Mouse (Mus musculus) bone marrow, adult 2 months (tissue): ENCODE measurements at regions not wholly inside any gene's neighbourhood (a gene's known extent, or its start where the extent isn't known, plus 50 kb on each side); places are given as distances from the start of the nearest gene placed in this dataset.
"Not testable (repeated sequence)": the region's sequence is repeated elsewhere in the genome, so short reads cannot be mapped to it uniquely, and the experiment has no call there.

Experiments used
- H3K27ac ChIP-seq: fragments of 200-500 bp; 2 replicates; pipeline ENCODE4 v1.5.1; 2012; ENCODE audit warnings: low read depth, mild to moderate bottlenecking, control low read depth, inconsistent platforms, low read length; ENCODE audit not compliant: control insufficient read depth, poor library complexity, insufficient read depth
- H3K4me1 ChIP-seq: fragments of 200-500 bp; 2 replicates; pipeline ENCODE4 v1.6.1; 2011; ENCODE audit warnings: low read length; ENCODE audit not compliant: control insufficient read depth, insufficient read depth
- H3K4me3 ChIP-seq: fragments of 200-500 bp; replicated peaks from 2 replicates; pipeline ENCODE3; 2011; ENCODE audit warnings: mild to moderate bottlenecking, low read depth, low read length, control low read depth; ENCODE audit not compliant: control insufficient read depth
- CTCF ChIP-seq: fragments of 200-500 bp; IDR thresholded peaks from 2 replicates; pipeline ENCODE4 v1.5.1; 2011; ENCODE audit warnings: low read length, control low read depth; ENCODE audit not compliant: control insufficient read depth, insufficient read depth
- POLR2A ChIP-seq: fragments of 200-500 bp; IDR thresholded peaks from 2 replicates; pipeline ENCODE4 v1.6.1; 2011; ENCODE audit warnings: low read depth, mild to moderate bottlenecking, control low read depth, low read length, borderline replicate concordance; ENCODE audit not compliant: control insufficient read depth
- WGBS: fragments of 180-500 bp; shearing (Covaris S2); methylation state at CpG from one replicate; pipeline ENCODE4 v1.1.7; 2018; 5-methylcytosine and 5-hydroxymethylcytosine counted together

DNA sequence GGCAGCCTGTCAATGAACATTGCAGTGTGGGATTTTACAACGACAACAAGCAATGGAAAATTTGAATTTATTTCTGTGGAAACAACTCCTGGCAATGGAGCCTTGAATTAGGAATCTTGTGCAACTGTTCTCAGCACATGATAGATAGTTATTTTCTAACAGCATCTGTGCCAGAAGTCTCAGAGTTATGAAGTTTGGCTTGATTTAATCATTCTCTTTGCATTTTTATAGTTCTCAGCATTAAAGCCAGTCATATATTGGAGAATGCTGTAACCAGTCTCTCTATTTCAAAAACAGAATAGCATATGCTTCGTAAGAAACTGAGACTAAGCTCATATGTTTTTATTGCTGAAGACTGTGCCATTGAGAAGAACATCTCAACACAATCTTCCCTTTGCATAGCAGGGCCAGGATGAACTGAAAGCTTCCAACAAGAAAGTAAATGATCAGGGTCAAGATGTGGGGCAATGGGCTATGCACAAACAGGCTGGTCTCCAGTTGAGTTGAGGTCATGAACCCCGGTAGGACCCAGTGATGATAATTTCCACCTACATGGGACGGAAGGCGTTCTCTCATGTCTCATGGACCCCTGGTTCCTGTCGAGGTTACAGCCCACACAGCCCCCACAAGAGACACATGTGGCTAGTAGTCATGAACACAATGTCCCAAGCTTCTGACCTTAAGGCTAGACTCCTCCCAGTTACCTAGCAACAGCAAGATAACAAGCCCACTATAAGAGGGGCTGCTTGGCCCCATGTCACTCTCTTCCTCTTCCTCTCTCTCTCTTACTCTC lies 89.0 kb upstream of the Sec61g start:
- no peak for TF ChIP-seq POLR2A
- TF ChIP-seq CTCF = no peak
- Histone ChIP-seq H3K4me1 (no peaks in the 10 kb centered on the region), H3K4me3 (no peak overlapping the region), H3K27ac (no peak overlapping the region)
- 83% methylated on average over 6 of the region's 6 CpGs for WGBS

DNA sequence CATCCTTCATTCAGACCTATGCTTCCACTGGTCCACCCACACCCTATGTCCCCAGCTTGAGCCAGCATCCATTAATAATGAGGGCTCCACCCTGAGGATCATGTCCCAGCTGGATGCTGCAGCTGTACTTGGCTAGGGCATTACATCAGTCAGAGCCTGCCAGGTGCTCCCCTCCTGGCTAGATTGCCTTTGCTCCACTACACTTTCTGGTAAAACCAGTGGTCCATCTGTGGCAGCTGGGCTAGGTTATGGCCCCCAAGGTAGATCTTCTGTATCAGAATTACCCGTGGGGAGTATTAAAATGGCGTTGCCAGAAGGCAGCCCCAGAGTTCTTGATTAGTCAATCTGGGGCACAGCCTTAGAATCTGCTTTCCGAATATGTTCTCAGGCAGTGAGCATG lies 94.7 kb upstream of the Sec61g start:
- no peak overlapping the region for H3K27ac ChIP-seq
- no peak overlapping the region for H3K4me3 ChIP-seq
- no peaks in the 10 kb centered on the region for H3K4me1 ChIP-seq
- TF ChIP-seq POLR2A (no peak), CTCF (no peak)
- WGBS = 78% methylated on average over 3 of the region's 3 CpGs

DNA sequence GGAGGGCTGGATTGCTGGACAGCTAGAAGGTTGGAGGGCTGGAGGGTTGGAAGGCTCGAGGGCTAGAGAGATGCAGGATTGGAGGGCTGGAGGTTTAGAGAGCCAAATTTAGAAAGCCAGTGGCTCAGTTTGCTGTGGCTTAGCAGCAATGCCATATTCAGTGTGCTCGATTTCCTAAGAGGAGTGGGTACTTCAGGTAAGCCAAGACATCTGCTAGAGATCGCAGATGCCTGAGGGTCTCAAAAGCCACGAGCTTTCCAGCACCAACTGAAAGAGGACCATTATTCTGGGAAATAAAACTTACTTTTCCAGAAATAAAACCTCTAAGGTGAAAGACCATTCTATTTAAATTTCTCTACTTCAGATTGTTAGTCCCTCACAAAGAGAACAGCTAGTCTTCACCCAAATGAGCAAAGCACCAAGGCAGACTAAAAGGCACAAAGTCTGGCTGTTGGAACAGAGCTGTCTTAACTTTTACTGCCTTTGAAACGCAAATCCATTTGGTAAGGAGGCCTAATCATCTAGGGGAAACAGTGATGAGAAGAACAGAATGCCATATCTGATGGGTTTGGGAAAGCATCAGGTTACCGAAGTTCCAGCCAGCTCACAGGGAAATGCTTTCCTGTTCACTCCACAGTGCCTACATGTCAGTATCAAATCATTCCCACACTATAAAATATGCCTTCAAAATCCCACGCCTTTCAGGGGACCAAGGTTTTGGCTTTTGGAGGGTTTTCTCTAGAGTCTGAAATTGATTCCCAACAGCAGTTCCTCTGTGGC lies 98.3 kb upstream of the Sec61g start:
- Histone ChIP-seq H3K4me1 (no peaks in the 10 kb centered on the region), H3K4me3 (no peak overlapping the region), H3K27ac (no peak overlapping the region)
- TF ChIP-seq CTCF (no peak), POLR2A (no peak)
- 69% methylated on average over 7 of the region's 7 CpGs for WGBS

DNA sequence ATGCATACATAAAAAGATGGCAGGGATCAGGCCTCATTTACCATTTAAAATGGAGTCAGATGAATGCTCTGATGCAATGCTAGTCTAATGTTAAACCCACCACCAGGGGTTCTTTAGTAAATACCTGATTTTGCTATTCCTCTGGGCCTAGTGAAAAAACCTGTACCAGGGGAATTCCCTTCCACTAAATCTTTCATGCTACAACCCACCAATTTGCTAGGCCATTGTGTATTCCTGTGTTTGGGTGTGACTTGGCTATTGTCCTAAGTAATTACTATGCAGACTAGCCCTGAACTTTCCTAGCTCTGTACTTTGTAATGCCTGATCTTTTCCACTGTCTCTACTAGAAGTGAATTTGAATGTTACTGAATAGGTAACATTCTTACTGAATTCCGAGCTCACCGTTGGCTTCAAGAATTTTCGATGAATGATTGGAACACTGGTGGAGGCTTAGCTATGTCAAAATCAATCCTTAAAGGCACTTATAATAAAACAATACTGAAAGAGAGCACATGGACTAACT lies 99.7 kb upstream of the Sec61g start:
- WGBS = 94% methylated on average over 3 of the region's 3 CpGs
- H3K4me1 ChIP-seq, H3K27ac ChIP-seq, H3K4me3 ChIP-seq: not testable (repeated sequence)

DNA sequence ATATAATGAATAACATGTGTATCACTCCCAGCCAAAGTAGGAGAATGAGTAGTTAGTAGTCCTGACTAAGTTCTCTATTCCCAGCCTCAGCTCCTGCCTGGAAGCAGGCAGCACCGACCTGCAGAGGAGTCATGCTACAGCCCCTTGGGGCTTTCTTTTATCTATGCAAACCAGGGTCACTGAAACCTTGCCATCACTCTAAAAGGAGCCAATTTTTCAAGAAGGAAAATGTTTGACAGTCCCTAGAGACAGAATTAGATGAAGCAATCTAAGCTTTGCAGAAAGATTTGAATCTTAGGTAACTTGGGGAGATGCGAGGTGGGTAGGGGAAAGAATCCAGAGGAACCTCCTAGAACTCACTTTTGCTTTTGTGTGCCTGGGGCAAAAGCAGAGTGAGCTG lies 103.5 kb upstream of the Sec61g start:
- Histone ChIP-seq H3K27ac (no peak overlapping the region), H3K4me3 (no peak overlapping the region), H3K4me1 (no peaks in the 10 kb centered on the region)
- no peak for TF ChIP-seq CTCF
- 69% methylated on average over 2 of the region's 2 CpGs for WGBS

DNA sequence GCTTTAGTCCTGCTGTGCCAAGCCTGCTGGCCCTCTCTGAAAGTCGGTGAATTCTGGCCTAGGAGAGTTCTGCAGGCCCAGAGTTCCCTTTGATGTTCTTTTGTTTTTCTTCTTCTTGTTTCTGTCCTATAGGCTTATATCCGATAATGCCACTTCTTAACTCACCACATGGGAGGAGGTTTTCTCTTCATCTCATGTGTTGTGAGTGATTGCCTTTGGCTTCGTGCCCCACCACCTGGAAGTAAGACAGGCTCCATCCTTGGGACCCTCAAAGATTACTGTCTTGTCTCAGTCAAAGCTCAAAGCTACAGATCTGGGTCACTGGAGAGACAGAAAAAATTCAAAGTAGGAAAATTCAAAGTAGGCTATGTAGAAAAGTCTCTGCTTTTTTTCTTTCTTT lies 104.2 kb upstream of the Sec61g start:
- WGBS = 73% methylated on average over 3 of the region's 3 CpGs
- Histone ChIP-seq H3K27ac (no peak overlapping the region), H3K4me3 (no peak overlapping the region), H3K4me1 (no peaks in the 10 kb centered on the region)
- TF ChIP-seq POLR2A = no peak
- no peak for TF ChIP-seq CTCF

DNA sequence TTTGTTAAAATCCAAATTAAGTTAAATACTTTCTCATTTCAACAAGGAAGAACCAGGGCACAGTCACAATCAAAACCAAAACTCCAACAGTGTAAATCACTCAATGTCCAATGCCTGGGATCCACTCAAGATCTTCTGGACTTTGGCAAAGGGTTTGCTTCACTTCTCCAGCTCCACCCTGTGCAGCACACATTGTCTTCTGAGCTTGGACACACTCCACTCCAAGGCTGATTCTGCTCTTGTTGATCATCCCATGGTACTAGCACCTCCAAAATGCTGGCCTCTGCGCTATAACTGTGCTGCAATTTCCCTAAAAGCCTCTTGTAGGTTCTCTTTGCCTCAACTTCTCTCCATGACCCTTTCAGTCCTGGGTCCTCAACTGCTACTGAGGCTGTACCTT lies 111.5 kb upstream of the Sec61g start:
- no peak overlapping the region for H3K27ac ChIP-seq
- H3K4me3 ChIP-seq = no peak overlapping the region
- no peaks in the 10 kb centered on the region for H3K4me1 ChIP-seq
- 68% methylated on average over 1 of the region's 1 CpGs for WGBS
- TF ChIP-seq POLR2A (no peak), CTCF (no peak)

DNA sequence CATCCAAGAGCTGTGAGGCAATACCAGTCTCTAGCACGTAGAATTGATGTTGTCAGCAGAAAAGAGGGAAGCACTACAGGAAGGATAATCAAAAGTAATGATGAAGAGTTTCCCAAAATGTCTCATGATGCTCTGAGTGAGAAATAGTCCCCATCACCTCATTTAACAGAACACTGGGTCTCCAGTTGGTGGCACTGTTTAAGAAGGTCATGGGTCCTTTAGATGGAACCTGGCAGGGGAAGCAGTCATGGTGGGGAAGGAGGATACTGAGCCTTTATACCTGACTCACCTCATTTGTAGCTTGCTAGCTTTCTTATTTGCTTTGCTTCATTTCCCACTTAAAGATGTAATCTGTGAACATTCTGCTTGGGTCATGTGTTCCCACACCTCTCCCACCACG lies 115.4 kb upstream of the Sec61g start:
- TF ChIP-seq POLR2A = no peak
- TF ChIP-seq CTCF = no peak
- Histone ChIP-seq H3K27ac (no peak overlapping the region), H3K4me1 (no peaks in the 10 kb centered on the region), H3K4me3 (no peak overlapping the region)
- WGBS = 53% methylated on average over 2 of the region's 2 CpGs
